Mouse (Mus musculus): Measurements from ENCODE around the gene Ppip5k1. TPM values are rescaled to one million over a fixed set of nuclear protein-coding genes. Genes with fewer than 3 reads are reported as not detected.

Ppip5k1 gene
- polyA plus RNA-seq, 1 experiment from 2014 or later, result 22.4 TPM

DNA sequence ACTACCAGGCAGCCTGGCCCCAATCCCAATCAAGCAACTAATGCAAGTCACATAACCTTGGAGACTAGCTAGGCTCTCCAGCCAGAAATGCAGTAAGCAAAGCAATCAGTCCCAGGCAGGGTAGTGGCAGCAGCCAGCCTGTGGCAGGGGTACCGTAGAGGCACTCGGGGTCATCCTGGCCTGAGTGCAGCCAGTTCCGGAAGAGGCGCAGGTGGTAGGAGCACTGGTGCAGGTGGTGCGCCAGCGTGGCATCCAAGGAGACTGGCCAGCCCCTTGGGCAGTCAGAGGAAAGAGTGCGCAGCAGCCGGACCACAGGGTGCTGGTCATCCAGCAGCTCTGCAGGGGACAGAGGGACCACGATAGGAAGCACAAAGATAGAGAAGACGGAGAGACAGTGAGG is 32.2 kb downstream of the Ppip5k1 start:
- 93% methylated on average over 10 of the region's 10 CpGs for WGBS

DNA sequence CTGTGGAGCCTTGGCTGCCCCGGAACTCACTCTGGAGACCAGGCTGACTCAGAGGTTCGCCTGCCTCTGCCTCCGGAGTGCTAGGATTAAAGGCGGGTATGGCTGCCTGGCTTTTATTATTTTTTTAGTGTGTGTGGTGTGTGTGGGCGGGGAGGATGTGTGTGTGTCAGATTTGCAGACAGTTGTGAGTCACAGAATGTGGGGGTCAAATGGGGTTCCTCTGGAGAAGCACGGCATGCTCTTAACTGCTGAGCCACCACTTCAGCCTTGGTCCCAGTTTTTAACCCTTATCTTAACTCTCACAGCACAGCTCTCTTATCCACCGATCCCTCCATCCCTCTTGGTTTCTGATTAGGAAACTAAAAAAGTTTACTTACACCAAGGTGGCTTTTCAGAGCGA is 38.9 kb downstream of the Ppip5k1 start:
- no peak overlapping the region for H3K4me2 ChIP-seq (ENCODE audit: low read length)
- H3K27ac ChIP-seq (ENCODE audit: low read length), result no peak overlapping the region
- no peaks in the 10 kb centered on the region for H3K27me3 ChIP-seq (replicated peaks; ENCODE audit: control insufficient read depth, insufficient read depth, low read length)
- no peaks in the 10 kb centered on the region for H3K36me3 ChIP-seq (ENCODE audit: control insufficient read depth, insufficient read depth)
- H3K4me3 ChIP-seq (replicated peaks; ENCODE audit: low read length), result no peak overlapping the region
- no peaks in the 10 kb centered on the region for H3K9me3 ChIP-seq (ENCODE audit: control insufficient read depth, low read length)
- WGBS, result 85% methylated on average over 8 of the region's 8 CpGs
- H3K9ac ChIP-seq (replicated peaks; ENCODE audit: low read depth, low read length), result no peak overlapping the region
- no peak for ATAC-seq
- no peaks in the 10 kb centered on the region for H3K4me1 ChIP-seq (replicated peaks; ENCODE audit: control insufficient read depth, insufficient read depth, low read length)

More for the DNA sequence above, 32.2 kb downstream of the Ppip5k1 start:
- H3K9me3 ChIP-seq (ENCODE audit: control insufficient read depth, low read length), result no peaks in the 10 kb centered on the region
- ATAC-seq, result no peak
- H3K4me2 ChIP-seq (ENCODE audit: low read length), result no peak overlapping the region
- no peaks in the 10 kb centered on the region for H3K36me3 ChIP-seq (ENCODE audit: control insufficient read depth, insufficient read depth)
- no peak overlapping the region for H3K4me3 ChIP-seq (replicated peaks; ENCODE audit: low read length)
- no peaks in the 10 kb centered on the region for H3K27me3 ChIP-seq (replicated peaks; ENCODE audit: control insufficient read depth, insufficient read depth, low read length)
- no peak overlapping the region for H3K9ac ChIP-seq (replicated peaks; ENCODE audit: low read depth, low read length)
- no peaks in the 10 kb centered on the region for H3K4me1 ChIP-seq (replicated peaks; ENCODE audit: control insufficient read depth, insufficient read depth, low read length)
- no peak overlapping the region for H3K27ac ChIP-seq (ENCODE audit: low read length)

DNA sequence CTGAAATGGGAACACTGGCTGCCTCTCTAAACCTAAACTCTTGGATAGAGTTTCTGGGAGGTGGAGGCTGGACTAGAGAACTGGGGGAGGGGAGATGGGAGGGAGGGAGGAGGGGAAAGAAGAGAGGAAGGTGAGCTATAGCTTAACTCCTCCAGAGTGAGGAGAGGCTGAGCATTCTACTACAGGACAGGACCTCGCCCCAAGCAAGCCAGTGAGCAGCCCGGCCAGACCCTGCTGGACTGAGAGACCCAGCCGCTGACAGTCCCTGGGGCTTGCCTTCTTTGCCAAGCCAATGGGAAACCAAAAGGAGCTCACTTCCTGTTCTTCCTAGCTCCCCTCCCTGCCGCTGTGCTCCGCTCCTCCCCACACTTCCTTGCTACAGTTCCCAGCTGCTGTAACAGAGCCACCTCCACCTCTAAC is 46.2 kb downstream of the Ppip5k1 start:
- Histone ChIP-seq H3K36me3 (ENCODE audit: control insufficient read depth, insufficient read depth) (0 out of 2 replicates have a peak, but pooled peaks cover 5% of the 10 kb centered on the region), H3K4me2 (ENCODE audit: low read length) (no peak overlapping the region)
- WGBS, result 49% methylated on average over 5 of the region's 5 CpGs

DNA sequence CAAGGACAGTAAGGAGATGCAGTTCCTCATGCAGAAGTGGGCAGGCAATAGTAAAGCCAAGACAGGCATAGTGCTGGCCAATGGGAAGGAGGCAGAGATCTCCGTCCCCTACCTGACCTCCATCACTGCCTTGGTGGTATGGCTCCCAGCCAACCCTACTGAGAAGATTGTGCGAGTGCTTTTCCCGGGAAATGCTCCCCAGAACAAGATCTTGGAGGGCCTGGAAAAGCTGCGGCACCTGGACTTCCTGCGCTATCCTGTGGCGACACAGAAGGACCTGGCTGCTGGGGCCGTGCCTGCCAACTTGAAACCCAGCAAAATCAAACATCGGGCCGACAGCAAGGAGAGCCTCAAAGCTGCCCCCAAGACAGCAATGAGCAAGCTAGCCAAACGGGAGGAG is 55.2 kb downstream of the Ppip5k1 start:
- Histone ChIP-seq H3K4me1 (replicated peaks; ENCODE audit: control insufficient read depth, insufficient read depth, low read length) (peaks cover 22% of the 10 kb centered on the region), H3K36me3 (ENCODE audit: control insufficient read depth, insufficient read depth) (peaks cover 8% of the 10 kb centered on the region), H3K9me3 (ENCODE audit: control insufficient read depth, low read length) (no peaks in the 10 kb centered on the region), H3K27me3 (replicated peaks; ENCODE audit: control insufficient read depth, insufficient read depth, low read length) (no peaks in the 10 kb centered on the region), H3K4me2 (ENCODE audit: low read length) (no peak overlapping the region), H3K4me3 (replicated peaks; ENCODE audit: low read length) (no peak overlapping the region), H3K9ac (replicated peaks; ENCODE audit: low read depth, low read length) (no peak overlapping the region), H3K27ac (ENCODE audit: low read length) (no peak overlapping the region)
- no peak for ATAC-seq
- 89% methylated on average over 10 of the region's 10 CpGs for WGBS

More for the DNA sequence above, 46.2 kb downstream of the Ppip5k1 start:
- ATAC-seq, result no peak
- no peaks in the 10 kb centered on the region for H3K4me1 ChIP-seq (replicated peaks; ENCODE audit: control insufficient read depth, insufficient read depth, low read length)
- H3K4me3 ChIP-seq (replicated peaks; ENCODE audit: low read length), result no peak overlapping the region
- H3K9ac ChIP-seq (replicated peaks; ENCODE audit: low read depth, low read length), result no peak overlapping the region
- H3K9me3 ChIP-seq (ENCODE audit: control insufficient read depth, low read length), result no peaks in the 10 kb centered on the region
- no peak overlapping the region for H3K27ac ChIP-seq (ENCODE audit: low read length)
- no peaks in the 10 kb centered on the region for H3K27me3 ChIP-seq (replicated peaks; ENCODE audit: control insufficient read depth, insufficient read depth, low read length)

DNA sequence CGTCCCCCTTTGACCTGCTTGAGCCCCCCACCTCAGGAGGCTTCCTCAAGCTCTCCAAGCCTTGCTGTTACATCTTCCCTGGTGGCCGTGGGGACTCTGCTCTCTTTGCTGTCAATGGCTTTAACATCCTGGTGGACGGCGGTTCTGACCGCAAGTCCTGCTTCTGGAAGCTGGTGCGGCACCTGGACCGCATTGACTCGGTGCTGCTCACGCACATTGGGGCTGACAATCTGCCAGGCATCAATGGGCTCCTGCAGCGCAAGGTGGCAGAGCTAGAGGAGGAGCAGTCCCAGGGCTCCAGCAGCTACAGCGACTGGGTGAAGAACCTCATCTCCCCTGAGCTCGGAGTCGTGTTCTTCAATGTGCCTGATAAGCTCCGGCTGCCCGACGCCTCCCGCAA is 55.7 kb downstream of the Ppip5k1 start:
- Histone ChIP-seq H3K4me2 (ENCODE audit: low read length) (no peak overlapping the region), H3K4me1 (replicated peaks; ENCODE audit: control insufficient read depth, insufficient read depth, low read length) (peaks cover 27% of the 10 kb centered on the region), H3K27ac (ENCODE audit: low read length) (no peak overlapping the region), H3K27me3 (replicated peaks; ENCODE audit: control insufficient read depth, insufficient read depth, low read length) (no peaks in the 10 kb centered on the region), H3K9ac (replicated peaks; ENCODE audit: low read depth, low read length) (no peak overlapping the region), H3K36me3 (ENCODE audit: control insufficient read depth, insufficient read depth) (peaks cover 8% of the 10 kb centered on the region), H3K4me3 (replicated peaks; ENCODE audit: low read length) (no peak overlapping the region), H3K9me3 (ENCODE audit: control insufficient read depth, low read length) (no peaks in the 10 kb centered on the region)
- no peak for ATAC-seq
- WGBS, result 88% methylated on average over 17 of the region's 17 CpGs

DNA sequence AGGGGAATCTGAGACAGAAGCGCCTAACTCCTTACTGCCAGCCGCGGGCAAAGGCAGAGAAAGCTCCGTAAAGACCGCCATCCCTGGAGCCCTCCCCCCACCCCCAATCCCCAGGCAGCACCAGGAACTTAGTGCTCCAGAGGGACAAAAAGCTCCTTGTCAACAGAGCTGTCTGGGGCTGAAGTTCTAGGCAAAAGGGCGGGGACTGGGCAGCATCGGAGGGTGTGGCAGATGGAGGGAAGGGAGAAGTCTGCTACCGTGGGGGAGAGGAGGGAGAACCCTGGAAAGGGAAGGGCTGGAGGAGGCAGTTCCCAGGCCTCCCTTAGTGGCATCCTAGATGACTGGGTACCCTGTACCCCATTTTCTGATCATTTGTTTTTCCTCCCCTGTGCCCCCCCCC is 57.1 kb downstream of the Ppip5k1 start:
- Histone ChIP-seq H3K4me2 (ENCODE audit: low read length) (no peak overlapping the region), H3K9ac (replicated peaks; ENCODE audit: low read depth, low read length) (0 out of 2 replicates have a peak overlapping the region, but pooled peaks have one; percentile 15), H3K4me1 (replicated peaks; ENCODE audit: control insufficient read depth, insufficient read depth, low read length) (peaks cover 32% of the 10 kb centered on the region), H3K4me3 (replicated peaks; ENCODE audit: low read length) (no peak overlapping the region), H3K27ac (ENCODE audit: low read length) (no peak overlapping the region), H3K27me3 (replicated peaks; ENCODE audit: control insufficient read depth, insufficient read depth, low read length) (no peaks in the 10 kb centered on the region), H3K9me3 (ENCODE audit: control insufficient read depth, low read length) (no peaks in the 10 kb centered on the region), H3K36me3 (ENCODE audit: control insufficient read depth, insufficient read depth) (peaks cover 6% of the 10 kb centered on the region)
- WGBS, result 7% methylated on average over 8 of the region's 8 CpGs
- ATAC-seq, result no peak

DNA sequence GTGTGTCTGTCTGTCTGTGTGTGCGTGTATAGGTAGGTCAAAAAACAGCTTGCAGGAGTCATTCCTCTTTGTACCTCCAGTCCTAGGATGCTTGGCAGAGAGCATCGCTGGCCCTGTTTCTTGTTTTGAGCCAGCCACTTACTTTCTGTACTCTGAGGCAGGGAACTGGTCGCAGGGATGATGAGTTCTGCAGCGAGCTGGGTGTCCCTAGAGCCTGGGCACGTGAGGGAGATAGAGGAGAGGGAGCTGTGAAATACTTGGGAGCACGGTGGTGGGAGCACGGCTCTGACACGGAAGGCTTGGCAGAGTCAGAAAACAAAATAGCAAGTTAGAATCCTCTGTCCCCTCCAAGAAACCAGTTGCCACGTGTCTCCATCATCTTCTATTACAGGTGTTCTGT is 57.5 kb downstream of the Ppip5k1 start:
- no peak for ATAC-seq
- Histone ChIP-seq H3K4me2 (ENCODE audit: low read length) (peak overlapping the region; percentile 66), H3K9ac (replicated peaks; ENCODE audit: low read depth, low read length) (0 out of 2 replicates have a peak overlapping the region, but pooled peaks have one; percentile 15), H3K4me1 (replicated peaks; ENCODE audit: control insufficient read depth, insufficient read depth, low read length) (peaks cover 32% of the 10 kb centered on the region), H3K4me3 (replicated peaks; ENCODE audit: low read length) (no peak overlapping the region), H3K36me3 (ENCODE audit: control insufficient read depth, insufficient read depth) (peaks cover 5% of the 10 kb centered on the region), H3K27me3 (replicated peaks; ENCODE audit: control insufficient read depth, insufficient read depth, low read length) (no peaks in the 10 kb centered on the region), H3K9me3 (ENCODE audit: control insufficient read depth, low read length) (no peaks in the 10 kb centered on the region), H3K27ac (ENCODE audit: low read length) (no peak overlapping the region)
- 20% methylated on average over 9 of the region's 9 CpGs for WGBS

DNA sequence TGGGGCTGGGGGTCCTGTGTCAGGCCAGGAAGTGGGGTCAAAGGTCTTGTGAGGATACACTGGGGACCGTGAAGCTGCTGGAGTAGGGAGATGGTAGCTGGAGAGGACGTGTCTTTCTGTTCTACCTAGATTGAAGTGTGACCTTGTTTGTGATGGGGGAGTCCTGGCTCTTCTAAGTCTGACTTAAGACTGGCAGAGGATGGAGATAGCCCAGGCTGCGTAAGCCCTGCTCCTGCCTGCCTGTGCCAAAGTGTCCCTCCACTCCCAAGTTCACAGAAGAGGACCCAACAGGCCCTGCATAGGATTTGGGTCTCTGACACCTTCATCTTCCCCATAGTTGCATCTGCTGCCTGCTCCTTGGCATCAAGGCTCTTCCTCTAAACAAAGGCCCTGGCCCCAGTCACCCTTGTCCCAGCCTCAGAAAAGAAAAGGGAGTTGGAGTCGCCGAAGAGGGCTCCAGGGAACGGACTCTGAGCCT is 58.4 kb downstream of the Ppip5k1 start:
- Histone ChIP-seq H3K36me3 (ENCODE audit: control insufficient read depth, insufficient read depth) (peaks cover 5% of the 10 kb centered on the region), H3K9me3 (ENCODE audit: control insufficient read depth, low read length) (no peaks in the 10 kb centered on the region), H3K27ac (ENCODE audit: low read length) (peak overlapping the region; percentile 73), H3K27me3 (replicated peaks; ENCODE audit: control insufficient read depth, insufficient read depth, low read length) (no peaks in the 10 kb centered on the region), H3K4me1 (replicated peaks; ENCODE audit: control insufficient read depth, insufficient read depth, low read length) (peaks cover 32% of the 10 kb centered on the region), H3K9ac (replicated peaks; ENCODE audit: low read depth, low read length) (peak overlapping the region; percentile 55), H3K4me2 (ENCODE audit: low read length) (peak overlapping the region; percentile 66), H3K4me3 (replicated peaks; ENCODE audit: low read length) (peak overlapping the region; percentile 53)
- 14% methylated on average over 6 of the region's 6 CpGs for WGBS
- ATAC-seq, result no peak

DNA sequence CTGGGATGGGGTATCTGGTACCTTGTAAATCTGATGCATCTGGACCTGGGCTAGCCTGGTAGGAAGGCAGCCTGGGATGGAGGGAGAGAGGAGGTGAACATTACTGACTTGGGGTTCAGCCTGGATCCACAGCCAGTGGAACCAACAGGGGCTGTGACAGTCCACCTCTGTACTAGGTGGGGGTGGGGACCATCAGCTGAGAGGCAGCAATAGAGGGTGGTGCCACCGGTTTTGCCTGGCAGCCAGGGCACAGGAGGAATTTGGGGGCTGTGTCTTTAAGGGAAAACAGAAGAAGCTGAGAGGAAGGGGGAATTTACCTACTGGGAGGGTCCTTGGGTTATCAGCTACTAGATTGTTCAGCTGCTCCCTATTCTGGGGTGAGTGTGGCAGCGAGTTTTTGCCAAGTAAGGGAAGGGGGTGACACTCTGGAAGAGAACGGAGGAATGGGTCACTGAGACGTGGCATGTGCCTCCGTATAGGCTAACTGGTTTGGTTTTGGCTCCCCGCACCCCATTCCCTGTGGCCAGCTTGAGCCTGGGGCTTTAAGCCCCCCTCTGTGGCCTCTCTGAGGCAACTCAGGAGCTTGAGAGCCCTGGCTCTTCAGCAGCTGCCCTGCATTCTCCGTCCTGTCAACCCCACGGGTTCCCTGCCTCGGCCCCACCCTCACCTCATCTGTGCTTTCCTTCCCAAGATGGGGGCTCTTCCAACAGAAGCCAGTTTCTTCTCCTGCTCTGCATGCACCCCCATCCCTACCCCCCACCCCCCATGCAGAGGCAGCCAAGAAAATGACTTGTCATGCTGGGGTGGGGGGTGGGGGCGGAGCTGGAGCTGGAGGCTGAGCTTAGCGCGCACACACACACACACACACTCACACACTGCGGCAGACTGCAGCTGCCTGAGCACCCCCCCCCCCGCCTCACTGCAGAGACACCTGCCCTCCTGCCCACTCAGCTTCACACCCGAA is 59.3 kb downstream of the Ppip5k1 start:
- Histone ChIP-seq H3K27ac (ENCODE audit: low read length) (peak overlapping the region; percentile 76), H3K27me3 (replicated peaks; ENCODE audit: control insufficient read depth, insufficient read depth, low read length) (no peaks in the 10 kb centered on the region), H3K9ac (replicated peaks; ENCODE audit: low read depth, low read length) (peak overlapping the region; percentile 55), H3K4me3 (replicated peaks; ENCODE audit: low read length) (peak overlapping the region; percentile 53), H3K9me3 (ENCODE audit: control insufficient read depth, low read length) (no peaks in the 10 kb centered on the region), H3K4me1 (replicated peaks; ENCODE audit: control insufficient read depth, insufficient read depth, low read length) (peaks cover 32% of the 10 kb centered on the region), H3K4me2 (ENCODE audit: low read length) (peak overlapping the region; percentile 66), H3K36me3 (ENCODE audit: control insufficient read depth, insufficient read depth) (peaks cover 5% of the 10 kb centered on the region)
- 1% methylated on average over 14 of the region's 15 CpGs for WGBS
- peak; percentile 56 for ATAC-seq

All from forebrain, embryonic 16.5 days (tissue).